Mouse (Mus musculus): ENCODE data around the gene Ganab.
"Not testable (repeated sequence)": the region's sequence is repeated elsewhere in the genome, so short reads cannot be mapped to it uniquely, and the experiment has no call there.

Gene Ganab

GRCm38 (mm10) chr19:8888511-8889385, 9.1 kb upstream of the Ganab start, which contains the start of the genes 1810009A15Rik and Gm49416:
Gene 1810009A15Rik (plus strand): TSS chr19:8888853.
Gene Gm49416 (plus strand): TSS chr19:8888926.
- DNase-seq (ENCODE audit: low read depth), result peak; percentile 99

GRCm38 (mm10) chr19:8892829-8893766, 4.8 kb upstream of the Ganab start, which contains the start of gene Ints5:
Gene Ints5 (plus strand): TSS chr19:8893005.
- DNase-seq (ENCODE audit: low read depth), result peak; percentile 95

GRCm38 (mm10) chr19:8895397-8895960, 2.4 kb upstream of the Ganab start:
- no peak for DNase-seq (ENCODE audit: low read depth)

- not testable (repeated sequence) for DNase-seq (ENCODE audit: low read depth)
Measured at GRCm38 (mm10) chr19:8896231-8896630, 1.6 kb upstream of the Ganab start.

GRCm38 (mm10) chr19:8897211-8897864, 533 bp upstream of the Ganab start:
- peak; percentile 77 for DNase-seq (ENCODE audit: low read depth)

- peak; percentile 66 for DNase-seq (ENCODE audit: low read depth)
Measured at GRCm38 (mm10) chr19:8898576-8898975, 705 bp downstream of the Ganab start.

GRCm38 (mm10) chr19:8899079-8899478, 1.2 kb downstream of the Ganab start:
- peak; percentile 45 for DNase-seq (ENCODE audit: low read depth)

- DNase-seq (ENCODE audit: low read depth), result no peak
Measured at GRCm38 (mm10) chr19:8903412-8903811, 5.5 kb downstream of the Ganab start.

GRCm38 (mm10) chr19:8908531-8908930, 10.7 kb downstream of the Ganab start:
- DNase-seq (ENCODE audit: low read depth), result no peak

GRCm38 (mm10) chr19:8911810-8912209, 13.9 kb downstream of the Ganab start:
- no peak for DNase-seq (ENCODE audit: low read depth)

GRCm38 (mm10) chr19:8914212-8914611, 16.3 kb downstream of the Ganab start:
- no peak for DNase-seq (ENCODE audit: low read depth)

- no peak for DNase-seq (ENCODE audit: low read depth)
Measured at GRCm38 (mm10) chr19:8919000-8919399, 21.1 kb downstream of the Ganab start.

GRCm38 (mm10) chr19:8919684-8920072, 21.8 kb downstream of the Ganab start:
- DNase-seq (ENCODE audit: low read depth), result peak; percentile 25

GRCm38 (mm10) chr19:8920073-8920736, 22.3 kb downstream of the Ganab start, which contains the start of gene B3gat3:
Gene B3gat3 (plus strand): TSS chr19:8920374.
- peak; percentile 97 for DNase-seq (ENCODE audit: low read depth)

GRCm38 (mm10) chr19:8920836-8921291, 23.0 kb downstream of the Ganab start:
- peak; percentile 81 for DNase-seq (ENCODE audit: low read depth)

GRCm38 (mm10) chr19:8921741-8922140, 23.9 kb downstream of the Ganab start:
- DNase-seq (ENCODE audit: low read depth), result no peak

GRCm38 (mm10) chr19:8926766-8927165, 28.9 kb downstream of the Ganab start:
- no peak for DNase-seq (ENCODE audit: low read depth)

- DNase-seq (ENCODE audit: low read depth), result no peak
Measured at GRCm38 (mm10) chr19:8927891-8928525, 30.1 kb downstream of the Ganab start.

GRCm38 (mm10) chr19:8928689-8929223, 30.9 kb downstream of the Ganab start:
- no peak for DNase-seq (ENCODE audit: low read depth)

Measured in NIH3T3 (cell line).